Mouse (Mus musculus): ENCODE data around the gene Iqschfp. TPM values are rescaled to one million over a fixed set of nuclear protein-coding genes. Genes with fewer than 3 reads are reported as not detected.
A peak's percentile ranks its signal among the peaks of the same experiment; 100 is the strongest.

Gene Iqschfp
- polyA plus RNA-seq, 1 experiment from 2014 or later, result 2.5 TPM

GRCm38 (mm10) chr3:68495096-68495735 lies 603.2 kb downstream of the Iqschfp start:
- Histone ChIP-seq H3K4me3 (replicated peaks) (peak overlapping the region; percentile 69), H3K27me3 (peaks cover 27% of the 10 kb centered on the region), H3K36me3 (replicated peaks) (no peaks in the 10 kb centered on the region), H3K9me3 (no peaks in the 10 kb centered on the region), H3K4me2 (peak overlapping the region; percentile 99), H3K9ac (peak overlapping the region; percentile 70), H3K4me1 (peaks cover 18% of the 10 kb centered on the region), H3K27ac (peak overlapping the region; percentile 80; the same call in 1 of the 2 replicates)
- ATAC-seq (ENCODE audit: low FRiP score), result peak; percentile 37
- WGBS, result under 1% methylated on average over 38 of the region's 38 CpGs

GRCm38 (mm10) chr3:68495736-68496242 lies 603.8 kb downstream of the Iqschfp start:
- H3K27ac ChIP-seq, result peak overlapping the region; percentile 47; the same call in 1 of the 2 replicates
- peaks cover 26% of the 10 kb centered on the region for H3K27me3 ChIP-seq
- peak overlapping the region; percentile 99 for H3K4me2 ChIP-seq
- H3K9ac ChIP-seq, result peak overlapping the region; percentile 70
- peak overlapping the region; percentile 69 for H3K4me3 ChIP-seq (replicated peaks)
- no peaks in the 10 kb centered on the region for H3K36me3 ChIP-seq (replicated peaks)
- 0 out of 2 replicates have a peak, but pooled peaks have one; percentile 2 for ATAC-seq (ENCODE audit: low FRiP score)
- peaks cover 18% of the 10 kb centered on the region for H3K4me1 ChIP-seq
- H3K9me3 ChIP-seq, result no peaks in the 10 kb centered on the region
- under 1% methylated on average over 9 of the region's 9 CpGs for WGBS

GRCm38 (mm10) chr3:68496513-68496912 lies 604.5 kb downstream of the Iqschfp start:
- H3K4me3 ChIP-seq (replicated peaks), result no peak overlapping the region
- H3K9ac ChIP-seq, result no peak overlapping the region
- H3K4me2 ChIP-seq, result peak overlapping the region; percentile 99; the same call in 1 of the 2 replicates
- H3K4me1 ChIP-seq, result peaks cover 18% of the 10 kb centered on the region
- no peak for ATAC-seq (ENCODE audit: low FRiP score)
- H3K27me3 ChIP-seq, result peaks cover 19% of the 10 kb centered on the region
- no peaks in the 10 kb centered on the region for H3K9me3 ChIP-seq
- no peak overlapping the region for H3K27ac ChIP-seq
- no peaks in the 10 kb centered on the region for H3K36me3 ChIP-seq (replicated peaks)
- WGBS, result 76% methylated on average over 6 of the region's 6 CpGs

- 85% methylated on average over 6 of the region's 6 CpGs for WGBS
- Histone ChIP-seq H3K4me3 (replicated peaks) (no peak overlapping the region), H3K9me3 (no peaks in the 10 kb centered on the region), H3K4me1 (peaks cover 11% of the 10 kb centered on the region), H3K4me2 (no peak overlapping the region), H3K9ac (no peak overlapping the region), H3K27me3 (no peaks in the 10 kb centered on the region), H3K36me3 (replicated peaks) (no peaks in the 10 kb centered on the region), H3K27ac (no peak overlapping the region)
- ATAC-seq (ENCODE audit: low FRiP score), result no peak
These were observed 607.6 kb downstream of the Iqschfp start for GRCm38 (mm10) chr3:68499532-68500152.

- Histone ChIP-seq H3K9me3 (no peaks in the 10 kb centered on the region), H3K27ac (no peak overlapping the region), H3K4me2 (no peak overlapping the region), H3K27me3 (no peaks in the 10 kb centered on the region), H3K36me3 (replicated peaks) (no peaks in the 10 kb centered on the region), H3K4me1 (no peaks in the 10 kb centered on the region), H3K4me3 (replicated peaks) (no peak overlapping the region), H3K9ac (no peak overlapping the region)
- 93% methylated on average over 3 of the region's 3 CpGs for WGBS
- no peak for ATAC-seq (ENCODE audit: low FRiP score)
These were observed 612.8 kb downstream of the Iqschfp start for GRCm38 (mm10) chr3:68504838-68505237.

- no peaks in the 10 kb centered on the region for H3K36me3 ChIP-seq (replicated peaks)
- H3K27me3 ChIP-seq, result no peaks in the 10 kb centered on the region
- H3K4me2 ChIP-seq, result no peak overlapping the region
- H3K4me3 ChIP-seq (replicated peaks), result no peak overlapping the region
- ATAC-seq (ENCODE audit: low FRiP score), result no peak
- H3K27ac ChIP-seq, result no peak overlapping the region
- no peaks in the 10 kb centered on the region for H3K4me1 ChIP-seq
- 71% methylated on average over 7 of the region's 7 CpGs for WGBS
- H3K9me3 ChIP-seq, result no peaks in the 10 kb centered on the region
- H3K9ac ChIP-seq, result no peak overlapping the region
These were observed 614.8 kb downstream of the Iqschfp start for GRCm38 (mm10) chr3:68506769-68507318.

- ATAC-seq (ENCODE audit: low FRiP score), result no peak
- 73% methylated on average over 6 of the region's 6 CpGs for WGBS
- Histone ChIP-seq H3K4me3 (replicated peaks) (no peak overlapping the region), H3K27me3 (no peaks in the 10 kb centered on the region), H3K4me2 (no peak overlapping the region), H3K4me1 (peaks cover 4% of the 10 kb centered on the region), H3K36me3 (replicated peaks) (no peaks in the 10 kb centered on the region), H3K9ac (no peak overlapping the region), H3K27ac (no peak overlapping the region), H3K9me3 (no peaks in the 10 kb centered on the region)
These were observed 616.6 kb downstream of the Iqschfp start for GRCm38 (mm10) chr3:68508629-68509028.

- Histone ChIP-seq H3K4me3 (replicated peaks) (no peak overlapping the region), H3K27ac (no peak overlapping the region), H3K4me2 (no peak overlapping the region), H3K9me3 (no peaks in the 10 kb centered on the region), H3K4me1 (peaks cover 13% of the 10 kb centered on the region), H3K36me3 (replicated peaks) (no peaks in the 10 kb centered on the region), H3K9ac (no peak overlapping the region), H3K27me3 (no peaks in the 10 kb centered on the region)
- ATAC-seq (ENCODE audit: low FRiP score), result no peak
- WGBS, result 83% methylated on average over 5 of the region's 5 CpGs
These were observed 618.8 kb downstream of the Iqschfp start for GRCm38 (mm10) chr3:68510872-68511271.

GRCm38 (mm10) chr3:68511744-68512143 lies 619.7 kb downstream of the Iqschfp start:
- H3K4me2 ChIP-seq, result no peak overlapping the region
- no peaks in the 10 kb centered on the region for H3K9me3 ChIP-seq
- no peaks in the 10 kb centered on the region for H3K27me3 ChIP-seq
- H3K4me1 ChIP-seq, result peaks cover 22% of the 10 kb centered on the region
- no peak overlapping the region for H3K27ac ChIP-seq
- H3K4me3 ChIP-seq (replicated peaks), result no peak overlapping the region
- ATAC-seq (ENCODE audit: low FRiP score), result no peak
- 90% methylated on average over 4 of the region's 4 CpGs for WGBS
- H3K9ac ChIP-seq, result no peak overlapping the region
- no peaks in the 10 kb centered on the region for H3K36me3 ChIP-seq (replicated peaks)

- no peak for ATAC-seq (ENCODE audit: low FRiP score)
- Histone ChIP-seq H3K4me1 (peaks cover 24% of the 10 kb centered on the region), H3K4me2 (no peak overlapping the region), H3K27me3 (no peaks in the 10 kb centered on the region), H3K4me3 (replicated peaks) (no peak overlapping the region), H3K9me3 (no peaks in the 10 kb centered on the region), H3K9ac (no peak overlapping the region), H3K27ac (no peak overlapping the region), H3K36me3 (replicated peaks) (no peaks in the 10 kb centered on the region)
- 83% methylated on average over 11 of the region's 11 CpGs for WGBS
These were observed 620.3 kb downstream of the Iqschfp start for GRCm38 (mm10) chr3:68512327-68512726.

- peak; percentile 63 for ATAC-seq (ENCODE audit: low FRiP score)
- H3K27me3 ChIP-seq, result no peaks in the 10 kb centered on the region
- H3K9ac ChIP-seq, result no peak overlapping the region
- WGBS, result 53% methylated on average over 7 of the region's 7 CpGs
- H3K27ac ChIP-seq, result peak overlapping the region; percentile 54; the same call in 1 of the 2 replicates
- H3K4me3 ChIP-seq (replicated peaks), result no peak overlapping the region
- no peaks in the 10 kb centered on the region for H3K36me3 ChIP-seq (replicated peaks)
- no peaks in the 10 kb centered on the region for H3K9me3 ChIP-seq
- H3K4me2 ChIP-seq, result no peak overlapping the region
- H3K4me1 ChIP-seq, result peaks cover 25% of the 10 kb centered on the region
These were observed 621.5 kb downstream of the Iqschfp start for GRCm38 (mm10) chr3:68513340-68514119.

GRCm38 (mm10) chr3:68514120-68514497 lies 622.1 kb downstream of the Iqschfp start:
- Histone ChIP-seq H3K27me3 (no peaks in the 10 kb centered on the region), H3K4me2 (no peak overlapping the region), H3K27ac (peak overlapping the region; percentile 54; the same call in 1 of the 2 replicates), H3K4me1 (peaks cover 25% of the 10 kb centered on the region), H3K9ac (no peak overlapping the region), H3K9me3 (no peaks in the 10 kb centered on the region), H3K36me3 (replicated peaks) (no peaks in the 10 kb centered on the region), H3K4me3 (replicated peaks) (no peak overlapping the region)
- WGBS, result 46% methylated on average over 3 of the region's 3 CpGs
- ATAC-seq (ENCODE audit: low FRiP score), result peak; percentile 21; the same call in 1 of the 2 replicates
